Mouse (Mus musculus): Measurements from ENCODE around the gene Egf.
A peak's percentile ranks its signal among the peaks of the same experiment; 100 is the strongest.

Gene Egf

GRCm38 (mm10) chr3:129651765-129652164 lies 103.4 kb downstream of the Egf start:
- DNase-seq (ENCODE audit: low spot score in 2 of 2), result no peak

GRCm38 (mm10) chr3:129650931-129651330 lies 104.2 kb downstream of the Egf start:
- no peak for DNase-seq (ENCODE audit: low spot score in 2 of 2)

GRCm38 (mm10) chr3:129650293-129650612 lies 104.9 kb downstream of the Egf start:
- DNase-seq (ENCODE audit: low spot score in 2 of 2), result no peak

GRCm38 (mm10) chr3:129649586-129650292 lies 105.4 kb downstream of the Egf start:
- DNase-seq (ENCODE audit: low spot score in 2 of 2), result no peak

- DNase-seq (ENCODE audit: low spot score in 2 of 2), result no peak
Measured at GRCm38 (mm10) chr3:129648598-129648997, 106.5 kb downstream of the Egf start.

GRCm38 (mm10) chr3:129647312-129647711 lies 107.8 kb downstream of the Egf start:
- DNase-seq (ENCODE audit: low spot score in 2 of 2), result peak in 1 of 2 experiments; percentile 26

GRCm38 (mm10) chr3:129646781-129647180 lies 108.3 kb downstream of the Egf start:
- peak in 1 of 2 experiments; percentile 2 for DNase-seq (ENCODE audit: low spot score in 2 of 2)

GRCm38 (mm10) chr3:129645409-129645808 lies 109.7 kb downstream of the Egf start:
- DNase-seq (ENCODE audit: low spot score in 2 of 2), result no peak

- no peak for DNase-seq (ENCODE audit: low spot score in 2 of 2)
Measured at GRCm38 (mm10) chr3:129641621-129642020, 113.5 kb downstream of the Egf start.

GRCm38 (mm10) chr3:129640211-129641000 lies 114.7 kb downstream of the Egf start:
- DNase-seq (ENCODE audit: low spot score in 2 of 2), result no peak

GRCm38 (mm10) chr3:129639701-129640100 lies 115.4 kb downstream of the Egf start:
- no peak for DNase-seq (ENCODE audit: low spot score in 2 of 2)

GRCm38 (mm10) chr3:129637446-129637845 lies 117.7 kb downstream of the Egf start:
- no peak for DNase-seq (ENCODE audit: low spot score in 2 of 2)

- DNase-seq (ENCODE audit: low spot score in 2 of 2), result no peak
Measured at GRCm38 (mm10) chr3:129634260-129634901, 120.7 kb downstream of the Egf start.

GRCm38 (mm10) chr3:129633518-129633917 lies 121.6 kb downstream of the Egf start:
- no peak for DNase-seq (ENCODE audit: low spot score in 2 of 2)

- DNase-seq (ENCODE audit: low spot score in 2 of 2), result no peak
Measured at GRCm38 (mm10) chr3:129631857-129632256, 123.3 kb downstream of the Egf start.

- no peak for DNase-seq (ENCODE audit: low spot score in 2 of 2)
Measured at GRCm38 (mm10) chr3:129631018-129631417, 124.1 kb downstream of the Egf start.
